Mouse (Mus musculus): ENCODE measurements around the gene Sympk. TPM values are rescaled to one million over a fixed set of nuclear protein-coding genes. Genes with fewer than 3 reads are reported as not detected.
"Not testable (repeated sequence)": the region's sequence is repeated elsewhere in the genome, so short reads cannot be mapped to it uniquely, and the experiment has no call there.

Gene Sympk
- polyA plus RNA-seq, 1 experiment from 2014 or later: 43.2 TPM

DNA sequence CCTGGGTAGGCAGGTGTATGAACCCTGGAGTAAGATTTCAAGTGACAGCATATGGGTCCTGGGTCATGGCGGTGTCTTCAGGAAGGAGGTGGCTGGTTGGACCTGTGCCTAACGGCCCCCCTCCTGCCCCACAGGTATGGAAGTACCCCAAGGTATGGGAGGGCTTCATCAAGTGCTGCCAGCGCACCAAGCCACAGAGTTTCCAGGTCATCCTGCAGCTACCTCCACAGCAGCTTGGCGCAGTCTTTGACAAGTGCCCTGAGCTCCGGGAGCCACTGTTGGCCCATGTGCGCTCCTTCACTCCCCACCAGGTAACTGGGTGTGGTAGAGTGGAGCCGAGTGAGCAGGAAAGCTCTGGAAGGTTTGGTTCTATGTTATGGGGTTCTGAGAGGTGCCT is 29.0 kb downstream of the Sympk start:
- H3K4me2 ChIP-seq: no peak overlapping the region
- H3K27ac ChIP-seq: no peak overlapping the region
- H3K9me3 ChIP-seq: no peaks in the 10 kb centered on the region
- WGBS: 93% methylated on average over 7 of the region's 7 CpGs
- H3K27me3 ChIP-seq: no peaks in the 10 kb centered on the region
- ATAC-seq (ENCODE audit: insufficient number of reproducible peaks, insufficient read depth, low FRiP score, low TSS enrichment, low read depth): no peak
- H3K4me1 ChIP-seq: peaks cover 10% of the 10 kb centered on the region
- no peak overlapping the region for H3K4me3 ChIP-seq
- H3K36me3 ChIP-seq: peaks cover 64% of the 10 kb centered on the region
- no peak overlapping the region for H3K9ac ChIP-seq

DNA sequence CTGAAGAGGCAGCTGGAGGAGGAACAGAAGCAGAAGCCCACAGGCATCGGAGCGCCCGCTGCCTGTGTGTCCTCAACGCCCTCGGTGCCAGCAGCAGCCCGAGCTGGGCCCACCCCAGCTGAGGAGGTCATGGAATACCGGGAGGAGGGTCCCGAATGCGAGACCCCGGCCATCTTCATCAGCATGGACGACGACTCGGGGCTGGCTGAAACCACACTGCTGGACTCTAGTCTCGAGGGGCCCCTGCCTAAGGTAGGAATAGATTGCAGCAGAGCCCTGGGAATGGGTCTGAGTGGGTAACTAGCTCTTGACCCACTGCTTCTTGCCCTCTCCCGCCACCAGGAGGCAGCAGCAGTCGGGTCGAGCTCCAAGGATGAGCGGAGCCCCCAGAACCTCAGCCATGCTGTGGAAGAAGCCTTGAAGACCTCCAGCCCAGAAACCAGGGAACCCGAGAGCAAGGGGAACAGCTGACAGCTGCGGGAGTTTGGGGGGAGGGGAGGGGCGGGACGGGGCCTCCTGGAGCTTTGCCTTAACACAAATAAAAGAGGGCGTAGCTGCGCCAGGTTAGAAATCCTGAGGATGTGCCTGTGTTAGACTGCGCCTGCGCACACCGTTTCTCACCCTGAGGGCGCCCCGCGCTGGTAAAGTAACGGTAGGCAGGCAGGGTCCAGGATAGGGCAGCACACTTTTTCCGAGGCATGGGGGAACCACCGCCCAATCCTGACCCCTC is 30.0 kb downstream of the Sympk start, which contains the start of gene Rsph6a:
Gene Rsph6a, plus strand, starts transcription at position 644 of the 730 bp plus-strand sequence.
- 0 out of 2 replicates have a peak, but pooled peaks have one; percentile 39 for ATAC-seq (ENCODE audit: insufficient number of reproducible peaks, insufficient read depth, low FRiP score, low TSS enrichment, low read depth)
- H3K4me2 ChIP-seq: peak within 1 kb of the TSS; percentile 50
- H3K9me3 ChIP-seq: no peaks in the 10 kb centered on the region
- peak within 1 kb of the TSS; percentile 53; the same call in 1 of the 2 replicates for H3K9ac ChIP-seq
- 0 out of 2 replicates have a peak within 1 kb of the TSS, but pooled peaks have one; percentile 16 for H3K27ac ChIP-seq
- H3K4me1 ChIP-seq: peaks cover 10% of the 10 kb centered on the region
- WGBS: 29% methylated on average over 33 of the region's 33 CpGs
- H3K36me3 ChIP-seq: peaks cover 53% of the 10 kb centered on the region
- H3K4me3 ChIP-seq: 0 out of 2 replicates have a peak within 1 kb of the TSS, but pooled peaks have one; percentile 14
- no peaks in the 10 kb centered on the region for H3K27me3 ChIP-seq

DNA sequence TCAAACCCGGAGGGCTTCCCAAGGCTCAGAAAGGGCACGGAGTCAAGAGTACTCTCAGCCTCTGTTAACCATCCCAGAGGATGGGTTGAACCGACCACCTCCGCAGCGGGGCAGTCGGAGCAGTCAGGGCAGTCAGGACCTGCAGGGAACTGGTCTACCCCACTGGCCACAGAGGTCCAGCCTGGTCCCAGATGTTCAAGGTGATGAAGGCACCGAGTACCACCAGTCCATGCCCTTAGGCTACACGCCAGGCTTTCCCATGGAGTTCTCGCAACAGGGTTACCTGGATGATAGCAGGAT is 30.6 kb downstream of the Sympk start:
- no peak for ATAC-seq (ENCODE audit: insufficient number of reproducible peaks, insufficient read depth, low FRiP score, low TSS enrichment, low read depth)
- WGBS: 74% methylated on average over 9 of the region's 9 CpGs
- peak overlapping the region; percentile 50 for H3K4me2 ChIP-seq
- H3K36me3 ChIP-seq: peaks cover 48% of the 10 kb centered on the region
- no peaks in the 10 kb centered on the region for H3K27me3 ChIP-seq
- H3K4me1 ChIP-seq: peaks cover 10% of the 10 kb centered on the region
- H3K9ac ChIP-seq: peak overlapping the region; percentile 53; the same call in 1 of the 2 replicates
- no peaks in the 10 kb centered on the region for H3K9me3 ChIP-seq
- no peak overlapping the region for H3K27ac ChIP-seq
- 0 out of 2 replicates have a peak overlapping the region, but pooled peaks have one; percentile 14 for H3K4me3 ChIP-seq

DNA sequence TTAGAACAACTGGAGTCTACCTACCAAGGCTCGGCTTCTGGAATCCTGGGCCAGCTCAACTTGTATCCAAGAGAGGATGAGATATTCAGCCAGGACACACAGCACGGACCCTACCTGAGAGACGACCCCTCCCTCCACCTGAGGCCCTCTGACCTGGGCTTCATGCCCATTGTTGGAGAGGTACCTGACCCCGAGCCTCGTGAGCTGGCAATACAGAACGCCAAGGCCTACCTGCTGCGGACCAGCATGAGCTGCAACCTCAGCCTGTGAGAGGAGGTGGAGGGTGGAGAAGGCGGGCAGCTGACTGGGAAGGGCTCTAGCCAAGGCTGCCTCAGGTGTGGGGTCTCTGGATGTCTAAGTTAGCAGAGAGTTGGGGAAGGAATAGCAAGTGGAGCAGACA is 30.9 kb downstream of the Sympk start:
- H3K9me3 ChIP-seq: no peaks in the 10 kb centered on the region
- H3K27me3 ChIP-seq: no peaks in the 10 kb centered on the region
- no peak overlapping the region for H3K4me3 ChIP-seq
- H3K27ac ChIP-seq: no peak overlapping the region
- peaks cover 44% of the 10 kb centered on the region for H3K36me3 ChIP-seq
- H3K4me2 ChIP-seq: peak overlapping the region; percentile 50; the same call in 1 of the 2 replicates
- WGBS: 94% methylated on average over 8 of the region's 8 CpGs
- peak overlapping the region; percentile 53; the same call in 1 of the 2 replicates for H3K9ac ChIP-seq
- ATAC-seq (ENCODE audit: insufficient number of reproducible peaks, insufficient read depth, low FRiP score, low TSS enrichment, low read depth): no peak
- H3K4me1 ChIP-seq: peaks cover 10% of the 10 kb centered on the region

DNA sequence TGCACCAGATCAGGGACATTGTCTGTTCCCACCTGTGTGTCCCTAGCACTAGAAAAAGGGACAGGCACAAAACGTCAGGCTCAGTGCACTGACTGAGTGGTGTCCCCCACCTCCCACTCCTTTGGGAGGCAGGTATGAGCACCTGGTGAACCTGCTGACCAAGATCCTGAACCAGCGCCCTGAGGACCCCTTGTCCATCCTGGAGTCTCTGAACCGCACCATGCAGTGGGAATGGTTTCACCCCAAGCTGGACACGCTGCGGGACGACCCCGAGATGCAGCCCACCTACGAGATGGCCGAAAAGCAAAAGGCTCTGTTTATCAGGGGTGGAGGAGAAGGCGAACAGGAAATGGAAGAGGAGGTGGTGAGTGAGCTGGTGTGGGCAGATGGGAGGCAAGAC is 33.2 kb downstream of the Sympk start:
- H3K27me3 ChIP-seq: no peaks in the 10 kb centered on the region
- ATAC-seq (ENCODE audit: insufficient number of reproducible peaks, insufficient read depth, low FRiP score, low TSS enrichment, low read depth): no peak
- 84% methylated on average over 10 of the region's 10 CpGs for WGBS
- H3K36me3 ChIP-seq: peaks cover 22% of the 10 kb centered on the region
- H3K4me3 ChIP-seq: no peak overlapping the region
- H3K27ac ChIP-seq: no peak overlapping the region
- H3K9ac ChIP-seq: no peak overlapping the region
- H3K4me1 ChIP-seq: peaks cover 10% of the 10 kb centered on the region
- H3K9me3 ChIP-seq: no peaks in the 10 kb centered on the region
- H3K4me2 ChIP-seq: no peak overlapping the region

DNA sequence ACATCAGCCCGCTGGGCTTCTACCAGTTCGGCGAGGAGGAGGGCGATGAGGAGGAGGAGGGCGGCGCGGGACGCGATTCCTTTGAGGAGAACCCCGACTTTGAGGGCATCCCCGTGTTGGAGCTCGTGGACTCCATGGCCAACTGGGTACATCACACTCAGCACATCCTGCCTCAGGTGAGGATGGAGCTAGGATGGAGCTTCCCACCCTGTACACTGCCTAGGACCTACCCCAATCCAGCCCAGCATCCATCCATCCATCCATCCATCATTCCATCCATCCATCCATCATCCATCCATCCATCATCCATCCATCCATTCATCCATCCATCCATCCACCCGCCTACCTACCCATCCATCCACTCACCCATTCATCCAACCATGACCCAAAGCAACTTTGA is 41.7 kb downstream of the Sympk start:
- Histone ChIP-seq H3K36me3 (no peaks in the 10 kb centered on the region), H3K4me3 (peak overlapping the region; percentile 22), H3K4me2 (peak overlapping the region; percentile 45), H3K9ac (peak overlapping the region; percentile 36; the same call in 1 of the 2 replicates), H3K4me1 (no peaks in the 10 kb centered on the region), H3K27ac (no peak overlapping the region), H3K27me3 (peaks cover 38% of the 10 kb centered on the region), H3K9me3 (no peaks in the 10 kb centered on the region)
- 58% methylated on average over 13 of the region's 13 CpGs for WGBS
- ATAC-seq (ENCODE audit: insufficient number of reproducible peaks, insufficient read depth, low FRiP score, low TSS enrichment, low read depth): no peak

DNA sequence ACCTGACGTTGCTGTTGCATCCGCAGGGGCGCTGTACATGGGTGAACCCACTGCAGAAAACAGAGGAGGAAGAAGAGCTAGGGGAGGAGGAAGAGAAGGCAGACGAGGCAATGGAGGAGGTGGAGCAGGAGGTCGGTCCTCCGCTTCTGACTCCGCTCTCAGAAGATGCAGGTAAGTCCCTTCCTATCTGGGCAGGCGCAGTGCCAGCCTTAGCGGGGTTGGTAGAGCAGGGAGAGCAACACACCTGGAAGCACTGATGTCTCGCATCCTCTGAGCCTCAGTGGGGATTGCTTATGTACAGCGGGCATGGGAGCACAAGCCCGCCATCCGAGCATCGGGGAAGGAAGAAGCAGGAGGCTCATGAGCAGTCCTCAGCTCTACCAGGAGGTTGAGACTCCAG is 42.9 kb downstream of the Sympk start:
- WGBS: 48% methylated on average over 14 of the region's 14 CpGs
- no peaks in the 10 kb centered on the region for H3K4me1 ChIP-seq
- H3K4me3 ChIP-seq: no peak overlapping the region
- peaks cover 38% of the 10 kb centered on the region for H3K27me3 ChIP-seq
- no peak overlapping the region for H3K27ac ChIP-seq
- no peaks in the 10 kb centered on the region for H3K9me3 ChIP-seq
- no peak overlapping the region for H3K9ac ChIP-seq
- ATAC-seq (ENCODE audit: insufficient number of reproducible peaks, insufficient read depth, low FRiP score, low TSS enrichment, low read depth): no peak
- H3K4me2 ChIP-seq: no peak overlapping the region
- no peaks in the 10 kb centered on the region for H3K36me3 ChIP-seq

DNA sequence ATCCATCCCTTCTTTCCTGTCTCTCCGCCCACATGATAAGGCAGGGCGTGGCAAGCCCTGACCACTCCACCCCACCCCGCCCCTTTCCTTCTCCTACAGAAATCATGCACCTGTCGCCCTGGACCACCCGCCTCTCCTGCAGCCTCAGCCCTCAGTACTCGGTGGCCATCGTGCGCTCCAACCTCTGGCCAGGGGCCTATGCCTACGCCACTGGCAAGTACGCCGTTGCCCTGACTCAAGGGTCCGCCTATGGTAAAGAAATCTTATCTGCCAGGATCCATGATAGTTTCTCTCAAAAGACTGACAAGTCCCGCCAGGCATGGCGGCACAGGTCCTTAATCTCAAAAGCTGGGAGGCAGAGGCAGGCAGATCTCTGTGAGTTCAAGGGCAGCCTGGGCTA is 43.8 kb downstream of the Sympk start:
- Histone ChIP-seq H3K4me1 (no peaks in the 10 kb centered on the region), H3K4me2 (no peak overlapping the region), H3K27ac (no peak overlapping the region), H3K4me3 (no peak overlapping the region), H3K9me3 (no peaks in the 10 kb centered on the region), H3K36me3 (no peaks in the 10 kb centered on the region), H3K9ac (no peak overlapping the region), H3K27me3 (peaks cover 38% of the 10 kb centered on the region)
- WGBS: 71% methylated on average over 12 of the region's 14 CpGs
- no peak for ATAC-seq (ENCODE audit: insufficient number of reproducible peaks, insufficient read depth, low FRiP score, low TSS enrichment, low read depth)

DNA sequence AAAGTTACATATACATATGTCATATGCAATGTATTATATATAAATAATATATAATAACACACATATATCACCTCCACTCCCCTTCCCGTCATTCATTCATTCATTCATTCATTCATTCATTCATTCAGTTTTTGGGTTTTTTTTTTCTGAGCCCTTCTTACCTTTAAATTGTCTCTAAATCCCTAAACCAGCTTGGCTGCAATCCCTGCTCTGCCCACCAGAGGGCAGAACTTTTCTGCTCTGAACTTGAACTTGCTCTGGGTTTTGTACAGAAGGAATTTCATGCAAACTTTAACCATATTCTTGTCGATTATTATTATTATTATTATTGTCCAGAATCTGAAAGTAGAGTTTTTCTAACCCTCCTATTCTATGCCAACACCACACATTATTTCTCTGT is 44.5 kb downstream of the Sympk start:
- Histone ChIP-seq H3K9me3 (no peaks in the 10 kb centered on the region), H3K27me3 (peaks cover 38% of the 10 kb centered on the region), H3K4me2 (no peak overlapping the region), H3K36me3 (no peaks in the 10 kb centered on the region), H3K4me1 (no peaks in the 10 kb centered on the region), H3K9ac (no peak overlapping the region), H3K27ac (no peak overlapping the region), H3K4me3 (no peak overlapping the region)
- no peak for ATAC-seq (ENCODE audit: insufficient number of reproducible peaks, insufficient read depth, low FRiP score, low TSS enrichment, low read depth)
- 11% methylated on average over 2 of the region's 2 CpGs for WGBS

DNA sequence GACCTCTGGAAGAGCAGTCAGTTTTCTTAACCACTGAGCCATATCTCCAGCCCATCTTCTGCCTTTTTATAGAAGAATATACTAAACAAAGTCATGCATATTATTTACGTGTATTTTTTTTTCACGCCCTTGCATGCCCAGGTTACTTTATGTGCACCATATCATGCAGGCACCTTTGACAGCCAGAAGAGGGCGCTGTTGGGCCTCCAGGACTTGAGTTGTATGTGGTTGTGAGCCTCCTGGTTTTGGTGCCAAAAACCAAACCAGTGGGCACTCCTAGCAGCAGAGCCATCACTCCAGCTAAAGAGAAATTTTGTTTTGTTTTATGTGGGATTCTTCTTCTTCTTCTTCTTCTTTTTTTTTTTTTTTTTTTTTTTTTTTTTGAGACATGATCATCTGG is 45.3 kb downstream of the Sympk start:
- Histone ChIP-seq H3K27ac (no peak overlapping the region), H3K9me3 (no peaks in the 10 kb centered on the region), H3K9ac (no peak overlapping the region), H3K27me3 (peaks cover 34% of the 10 kb centered on the region), H3K4me2 (no peak overlapping the region), H3K4me3 (no peak overlapping the region), H3K4me1 (no peaks in the 10 kb centered on the region), H3K36me3 (no peaks in the 10 kb centered on the region)
- no peak for ATAC-seq (ENCODE audit: insufficient number of reproducible peaks, insufficient read depth, low FRiP score, low TSS enrichment, low read depth)
- WGBS: 55% methylated on average over 3 of the region's 3 CpGs

DNA sequence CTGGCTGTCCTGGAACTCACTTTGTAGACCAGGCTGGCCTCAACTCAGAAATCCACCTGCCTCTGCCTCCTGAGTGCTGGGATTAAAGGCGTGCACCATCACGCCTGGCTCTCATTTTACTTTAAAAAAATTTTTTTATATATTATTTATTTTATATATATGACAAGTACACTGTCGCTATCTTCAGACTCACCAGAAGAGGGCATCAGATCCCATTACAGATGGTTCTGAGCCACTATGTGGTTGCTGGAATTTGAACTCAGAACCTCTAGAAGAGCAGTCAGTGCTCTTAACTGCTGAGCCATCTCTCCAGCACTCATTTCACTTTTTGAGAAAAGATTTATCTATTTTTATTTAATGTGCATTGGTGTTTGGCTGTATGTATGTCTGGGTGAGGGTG is 46.8 kb downstream of the Sympk start:
- H3K36me3 ChIP-seq; H3K4me2 ChIP-seq; H3K27ac ChIP-seq; H3K9me3 ChIP-seq; H3K4me1 ChIP-seq; H3K4me3 ChIP-seq; ATAC-seq (ENCODE audit: insufficient number of reproducible peaks, insufficient read depth, low FRiP score, low TSS enrichment, low read depth); H3K9ac ChIP-seq: not testable (repeated sequence)
- WGBS: 63% methylated on average over 3 of the region's 3 CpGs
- H3K27me3 ChIP-seq: peaks cover 18% of the 10 kb centered on the region

DNA sequence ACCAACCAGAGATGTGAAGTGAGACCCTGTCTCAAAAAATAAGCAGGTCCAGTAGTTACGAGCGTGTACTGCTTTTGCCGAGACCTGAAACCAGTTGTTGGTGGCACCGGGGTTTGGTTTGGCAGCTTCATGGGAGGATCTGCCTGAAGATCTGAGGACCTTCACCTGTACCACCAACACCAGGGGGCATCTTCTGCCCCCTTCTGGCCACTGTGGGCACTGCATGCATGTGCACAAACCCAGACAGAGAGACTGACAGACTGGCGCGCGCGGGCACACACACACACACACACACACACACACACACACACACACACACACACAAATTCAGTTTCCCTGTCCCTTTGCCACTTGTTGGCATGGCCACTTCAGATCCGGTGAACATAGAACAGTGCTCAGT is 49.3 kb downstream of the Sympk start:
- peaks cover 7% of the 10 kb centered on the region for H3K36me3 ChIP-seq
- no peak overlapping the region for H3K27ac ChIP-seq
- no peak overlapping the region for H3K4me3 ChIP-seq
- no peak overlapping the region for H3K9ac ChIP-seq
- WGBS: 85% methylated on average over 9 of the region's 9 CpGs
- H3K27me3 ChIP-seq: no peaks in the 10 kb centered on the region
- ATAC-seq (ENCODE audit: insufficient number of reproducible peaks, insufficient read depth, low FRiP score, low TSS enrichment, low read depth): no peak
- peaks cover 19% of the 10 kb centered on the region for H3K4me1 ChIP-seq
- H3K4me2 ChIP-seq: no peak overlapping the region
- no peaks in the 10 kb centered on the region for H3K9me3 ChIP-seq
